Mouse (Mus musculus): ENCODE measurements around the gene Ccdc86. TPM values are rescaled to one million over a fixed set of nuclear protein-coding genes. Genes with fewer than 3 reads are reported as not detected.

The Ccdc86 gene
- total and polyA plus RNA-seq, 3 experiments, result 10.1 to 45.7 (median 21.2) TPM

- Histone ChIP-seq H3K4me3 (ENCODE audit: low read depth, low read length) (peak overlapping the region; percentile 89), H3K36me3 (replicated peaks) (peaks cover 61% of the 10 kb centered on the region), H3K9me3 (replicated peaks) (no peaks in the 10 kb centered on the region), H3K27me3 (ENCODE audit: insufficient read depth, low read length) (no peaks in the 10 kb centered on the region), H3K4me1 (ENCODE audit: insufficient read depth, low read depth, low read length) (peaks cover 28% of the 10 kb centered on the region)
- no peak for TF ChIP-seq GATA2 (IDR thresholded peaks at IDR 0.05; ENCODE audit: borderline replicate concordance, low read depth, low read length)
- TF ChIP-seq POLR2AphosphoS5 (IDR thresholded peaks at IDR 0.05; ENCODE audit: insufficient replicate concordance, low read depth, low read length), result no peak
- no peak for TF ChIP-seq CTCF (IDR thresholded peaks at IDR 0.05; ENCODE audit: low read depth, low read length)
- TF ChIP-seq TAL1 (conservative IDR thresholded peaks at IDR 0.05; ENCODE audit: low read depth, low read length), result no peak
- no peak for TF ChIP-seq GATA1 (IDR thresholded peaks at IDR 0.05; ENCODE audit: borderline replicate concordance, low read length)
- no peak for DNase-seq (ENCODE audit: low spot score)
- no peak for ATAC-seq (ENCODE audit: extremely low read depth, insufficient number of reproducible peaks, low FRiP score, poor library complexity, severe bottlenecking)
Observed at GRCm38 (mm10) chr19:10946506-10946905, 2.6 kb downstream of the Ccdc86 start.

GRCm38 (mm10) chr19:10943955-10944354, 5.1 kb downstream of the Ccdc86 start:
- Histone ChIP-seq H3K27me3 (ENCODE audit: insufficient read depth, low read length) (no peaks in the 10 kb centered on the region; the same call in 1 of the 2 replicates), H3K36me3 (replicated peaks) (peaks cover 79% of the 10 kb centered on the region), H3K4me3 (ENCODE audit: low read depth, low read length) (no peak overlapping the region), H3K9me3 (replicated peaks) (peaks cover 7% of the 10 kb centered on the region; the same call in 1 of the 2 replicates), H3K4me1 (ENCODE audit: insufficient read depth, low read depth, low read length) (peaks cover 27% of the 10 kb centered on the region)
- DNase-seq (ENCODE audit: low spot score) (no peak), ATAC-seq (ENCODE audit: extremely low read depth, insufficient number of reproducible peaks, low FRiP score, poor library complexity, severe bottlenecking) (no peak)
- TF ChIP-seq GATA2 (IDR thresholded peaks at IDR 0.05; ENCODE audit: borderline replicate concordance, low read depth, low read length) (no peak), CTCF (IDR thresholded peaks at IDR 0.05; ENCODE audit: low read depth, low read length) (no peak), TAL1 (conservative IDR thresholded peaks at IDR 0.05; ENCODE audit: low read depth, low read length) (no peak), POLR2AphosphoS5 (IDR thresholded peaks at IDR 0.05; ENCODE audit: insufficient replicate concordance, low read depth, low read length) (no peak), GATA1 (IDR thresholded peaks at IDR 0.05; ENCODE audit: borderline replicate concordance, low read length) (no peak)

- ATAC-seq (ENCODE audit: extremely low read depth, insufficient number of reproducible peaks, low FRiP score, poor library complexity, severe bottlenecking), result no peak
- H3K27me3 ChIP-seq (ENCODE audit: insufficient read depth, low read length), result peaks cover 12% of the 10 kb centered on the region; the same call in 1 of the 2 replicates
- TF ChIP-seq GATA1 (IDR thresholded peaks at IDR 0.05; ENCODE audit: borderline replicate concordance, low read length), result no peak
- TF ChIP-seq POLR2AphosphoS5 (IDR thresholded peaks at IDR 0.05; ENCODE audit: insufficient replicate concordance, low read depth, low read length), result no peak
- no peak for TF ChIP-seq GATA2 (IDR thresholded peaks at IDR 0.05; ENCODE audit: borderline replicate concordance, low read depth, low read length)
- no peak for TF ChIP-seq CTCF (IDR thresholded peaks at IDR 0.05; ENCODE audit: low read depth, low read length)
- TF ChIP-seq TAL1 (conservative IDR thresholded peaks at IDR 0.05; ENCODE audit: low read depth, low read length), result no peak
- peaks cover 10% of the 10 kb centered on the region for H3K9me3 ChIP-seq (replicated peaks)
- H3K4me1 ChIP-seq (ENCODE audit: insufficient read depth, low read depth, low read length), result peaks cover 16% of the 10 kb centered on the region
- H3K4me3 ChIP-seq (ENCODE audit: low read depth, low read length), result 0 out of 2 replicates have a peak overlapping the region, but pooled peaks have one; percentile 8
- peaks cover 63% of the 10 kb centered on the region for H3K36me3 ChIP-seq (replicated peaks)
- DNase-seq (ENCODE audit: low spot score), result no peak
Observed at GRCm38 (mm10) chr19:10940801-10941457, 8.1 kb downstream of the Ccdc86 start.

GRCm38 (mm10) chr19:10940097-10940800, 8.8 kb downstream of the Ccdc86 start:
- Histone ChIP-seq H3K4me3 (ENCODE audit: low read depth, low read length) (0 out of 2 replicates have a peak overlapping the region, but pooled peaks have one; percentile 8), H3K27me3 (ENCODE audit: insufficient read depth, low read length) (peaks cover 12% of the 10 kb centered on the region; the same call in 1 of the 2 replicates), H3K4me1 (ENCODE audit: insufficient read depth, low read depth, low read length) (peaks cover 14% of the 10 kb centered on the region), H3K36me3 (replicated peaks) (peaks cover 56% of the 10 kb centered on the region), H3K9me3 (replicated peaks) (peaks cover 11% of the 10 kb centered on the region)
- TF ChIP-seq TAL1 (conservative IDR thresholded peaks at IDR 0.05; ENCODE audit: low read depth, low read length) (no peak), POLR2AphosphoS5 (IDR thresholded peaks at IDR 0.05; ENCODE audit: insufficient replicate concordance, low read depth, low read length) (peak; percentile 25; the same call in 1 of the 2 replicates)
- DNase-seq (ENCODE audit: low spot score) (no peak), ATAC-seq (ENCODE audit: extremely low read depth, insufficient number of reproducible peaks, low FRiP score, poor library complexity, severe bottlenecking) (no peak)

- peaks cover 18% of the 10 kb centered on the region for H3K27me3 ChIP-seq (ENCODE audit: insufficient read depth, low read length)
- peak; percentile 39 for DNase-seq (ENCODE audit: low spot score)
- peaks cover 11% of the 10 kb centered on the region for H3K9me3 ChIP-seq (replicated peaks)
- peaks cover 41% of the 10 kb centered on the region for H3K36me3 ChIP-seq (replicated peaks)
- ATAC-seq (ENCODE audit: extremely low read depth, insufficient number of reproducible peaks, low FRiP score, poor library complexity, severe bottlenecking), result no peak
- H3K4me1 ChIP-seq (ENCODE audit: insufficient read depth, low read depth, low read length), result peaks cover 10% of the 10 kb centered on the region
- TF ChIP-seq CTCF (IDR thresholded peaks at IDR 0.05; ENCODE audit: low read depth, low read length) (no peak), POLR2AphosphoS5 (IDR thresholded peaks at IDR 0.05; ENCODE audit: insufficient replicate concordance, low read depth, low read length) (no peak), GATA2 (IDR thresholded peaks at IDR 0.05; ENCODE audit: borderline replicate concordance, low read depth, low read length) (no peak), GATA1 (IDR thresholded peaks at IDR 0.05; ENCODE audit: borderline replicate concordance, low read length) (no peak), TAL1 (conservative IDR thresholded peaks at IDR 0.05; ENCODE audit: low read depth, low read length) (no peak)
- H3K4me3 ChIP-seq (ENCODE audit: low read depth, low read length), result no peak overlapping the region
Observed at GRCm38 (mm10) chr19:10938771-10939170, 10.3 kb downstream of the Ccdc86 start.

- Histone ChIP-seq H3K9me3 (replicated peaks) (peaks cover 11% of the 10 kb centered on the region), H3K36me3 (replicated peaks) (peaks cover 25% of the 10 kb centered on the region), H3K4me3 (ENCODE audit: low read depth, low read length) (no peak within 1 kb of the TSS), H3K27me3 (ENCODE audit: insufficient read depth, low read length) (peaks cover 18% of the 10 kb centered on the region), H3K4me1 (ENCODE audit: insufficient read depth, low read depth, low read length) (peaks cover 10% of the 10 kb centered on the region)
- no peak for DNase-seq (ENCODE audit: low spot score)
- TF ChIP-seq TAL1 (conservative IDR thresholded peaks at IDR 0.05; ENCODE audit: low read depth, low read length) (no peak), GATA1 (IDR thresholded peaks at IDR 0.05; ENCODE audit: borderline replicate concordance, low read length) (no peak), POLR2AphosphoS5 (IDR thresholded peaks at IDR 0.05; ENCODE audit: insufficient replicate concordance, low read depth, low read length) (no peak), GATA2 (IDR thresholded peaks at IDR 0.05; ENCODE audit: borderline replicate concordance, low read depth, low read length) (no peak), CTCF (IDR thresholded peaks at IDR 0.05; ENCODE audit: low read depth, low read length) (no peak)
- no peak for ATAC-seq (ENCODE audit: extremely low read depth, insufficient number of reproducible peaks, low FRiP score, poor library complexity, severe bottlenecking)
Observed at GRCm38 (mm10) chr19:10937110-10937563, 11.9 kb downstream of the Ccdc86 start, which contains the start of gene Ptgdr2. Gene Ptgdr2 (plus strand): TSS chr19:10937160.

All from G1E (cell line).